Mouse (Mus musculus): ENCODE results near the gene Scnn1b. TPM values are rescaled to one million over a fixed set of nuclear protein-coding genes. Genes with fewer than 3 reads are reported as not detected.

Scnn1b gene
- total and polyA plus RNA-seq, 2 experiments from 2014 or later, result 0.54 to 0.67 TPM

DNA sequence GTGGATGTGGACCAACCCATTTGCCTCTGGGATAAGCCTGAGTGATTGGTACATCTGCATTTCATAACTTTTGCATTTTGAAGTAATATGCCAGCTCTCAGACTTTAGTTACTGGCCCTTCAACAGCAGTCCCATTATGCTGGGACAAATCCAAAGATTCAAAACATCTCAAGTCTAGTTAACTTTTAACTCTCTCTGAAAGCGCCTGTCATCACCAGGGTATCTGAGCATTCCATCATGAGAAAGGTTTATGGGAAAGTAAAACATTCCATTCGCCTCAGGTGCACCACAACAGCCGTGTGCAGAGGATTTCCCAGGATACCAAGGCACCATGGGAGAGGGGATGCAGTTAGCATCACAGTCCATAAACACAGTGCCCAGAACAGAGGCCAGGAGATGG, 76.8 kb downstream of the Scnn1b start:
- H3K27ac ChIP-seq (ENCODE audit: low read depth, low read length), result no peak overlapping the region
- no peak overlapping the region for H3K4me2 ChIP-seq (ENCODE audit: low read depth)
- H3K9ac ChIP-seq, result no peak overlapping the region
- H3K4me3 ChIP-seq (ENCODE audit: low read depth, low read length), result no peak overlapping the region
- TF ChIP-seq CTCF (IDR thresholded peaks at IDR 0.05; ENCODE audit: low read depth), result no peak
- H3K9me3 ChIP-seq (ENCODE audit: low read length), result no peaks in the 10 kb centered on the region
- peaks cover 4% of the 10 kb centered on the region; the same call in 1 of the 2 replicates for H3K36me3 ChIP-seq (ENCODE audit: insufficient read depth)
- WGBS, result 91% methylated on average over 3 of the region's 3 CpGs
- no peaks in the 10 kb centered on the region for H3K27me3 ChIP-seq (ENCODE audit: insufficient read depth, low read length)
- ATAC-seq (no peak), DNase-seq (no peak)
- H3K4me1 ChIP-seq (ENCODE audit: insufficient read depth), result no peaks in the 10 kb centered on the region

DNA sequence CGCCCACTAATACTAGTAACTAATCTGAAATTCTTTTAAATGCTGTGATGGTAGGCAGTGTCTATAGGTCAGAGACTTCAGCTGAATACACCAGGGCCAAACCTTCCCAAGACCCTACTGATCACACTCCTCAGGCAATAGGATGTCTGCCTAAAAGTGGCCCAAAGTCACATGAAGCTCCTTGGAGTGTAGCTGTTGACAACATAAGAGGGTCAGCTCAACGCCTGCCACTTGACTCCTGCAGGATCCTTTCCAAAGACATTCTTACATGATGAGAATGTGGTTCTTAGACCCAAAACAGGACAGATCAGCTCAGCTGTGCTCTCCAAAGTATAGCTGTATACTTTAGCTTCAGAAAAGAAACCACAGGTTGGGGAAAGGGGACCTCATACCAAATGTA, 77.5 kb downstream of the Scnn1b start:
- no peak for DNase-seq
- no peak overlapping the region for H3K27ac ChIP-seq (ENCODE audit: low read depth, low read length)
- no peaks in the 10 kb centered on the region for H3K27me3 ChIP-seq (ENCODE audit: insufficient read depth, low read length)
- 97% methylated on average over 2 of the region's 2 CpGs for WGBS
- H3K4me3 ChIP-seq (ENCODE audit: low read depth, low read length), result no peak overlapping the region
- no peaks in the 10 kb centered on the region for H3K9me3 ChIP-seq (ENCODE audit: low read length)
- ATAC-seq, result no peak
- H3K4me2 ChIP-seq (ENCODE audit: low read depth), result no peak overlapping the region
- H3K9ac ChIP-seq, result no peak overlapping the region
- TF ChIP-seq CTCF (IDR thresholded peaks at IDR 0.05; ENCODE audit: low read depth), result no peak
- H3K4me1 ChIP-seq (ENCODE audit: insufficient read depth), result no peaks in the 10 kb centered on the region
- H3K36me3 ChIP-seq (ENCODE audit: insufficient read depth), result peaks cover 4% of the 10 kb centered on the region; the same call in 1 of the 2 replicates

DNA sequence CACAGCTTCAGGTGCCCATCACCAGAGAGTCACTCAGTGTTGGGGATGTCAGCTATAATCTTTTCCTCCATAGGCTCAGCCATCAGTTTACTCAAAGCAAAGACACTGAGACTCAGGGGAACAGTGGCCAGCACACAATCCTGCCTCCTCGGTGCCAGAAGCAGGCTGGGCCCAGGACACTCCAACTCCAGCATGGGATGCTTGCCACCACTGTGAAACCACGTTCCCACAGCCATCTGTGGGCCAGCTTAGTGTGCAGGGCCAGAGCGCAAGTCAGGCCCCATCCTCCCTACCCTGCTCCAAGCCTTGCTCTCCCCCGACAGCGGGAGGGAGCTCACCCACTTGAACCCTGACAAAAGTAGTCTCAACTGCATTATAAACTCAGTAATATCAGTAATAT, 81.4 kb downstream of the Scnn1b start:
- no peak for DNase-seq

DNA sequence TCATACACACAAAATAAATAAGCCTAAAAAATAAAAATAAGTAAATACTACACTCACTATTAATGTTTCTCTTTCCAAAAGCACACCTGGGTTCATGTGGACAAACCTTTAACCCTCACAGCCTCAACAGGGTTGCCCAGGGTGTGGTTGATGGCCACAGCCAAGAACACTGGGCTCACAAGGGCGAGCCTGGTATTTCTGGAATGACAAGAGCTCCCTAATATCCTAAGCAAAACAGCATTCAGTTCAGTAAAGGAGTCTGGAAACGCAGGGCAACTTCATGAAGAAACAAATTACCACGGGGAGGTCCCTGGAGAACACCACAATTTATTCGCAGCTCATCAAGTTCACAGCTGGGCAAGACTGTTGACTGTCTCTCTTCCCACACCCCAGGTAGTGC, 82.7 kb downstream of the Scnn1b start:
- DNase-seq, result no peak

More for the DNA sequence above, 81.4 kb downstream of the Scnn1b start:
- no peak overlapping the region for H3K4me3 ChIP-seq (ENCODE audit: low read depth, low read length)
- ATAC-seq, result no peak
- no peaks in the 10 kb centered on the region for H3K9me3 ChIP-seq (ENCODE audit: low read length)
- H3K4me2 ChIP-seq (ENCODE audit: low read depth), result no peak overlapping the region
- no peaks in the 10 kb centered on the region for H3K27me3 ChIP-seq (ENCODE audit: insufficient read depth, low read length)
- 76% methylated on average over 5 of the region's 5 CpGs for WGBS
- no peak for TF ChIP-seq CTCF (IDR thresholded peaks at IDR 0.05; ENCODE audit: low read depth)
- H3K27ac ChIP-seq (ENCODE audit: low read depth, low read length), result no peak overlapping the region
- H3K36me3 ChIP-seq (ENCODE audit: insufficient read depth), result peaks cover 4% of the 10 kb centered on the region; the same call in 1 of the 2 replicates
- H3K9ac ChIP-seq, result no peak overlapping the region
- H3K4me1 ChIP-seq (ENCODE audit: insufficient read depth), result no peaks in the 10 kb centered on the region

DNA sequence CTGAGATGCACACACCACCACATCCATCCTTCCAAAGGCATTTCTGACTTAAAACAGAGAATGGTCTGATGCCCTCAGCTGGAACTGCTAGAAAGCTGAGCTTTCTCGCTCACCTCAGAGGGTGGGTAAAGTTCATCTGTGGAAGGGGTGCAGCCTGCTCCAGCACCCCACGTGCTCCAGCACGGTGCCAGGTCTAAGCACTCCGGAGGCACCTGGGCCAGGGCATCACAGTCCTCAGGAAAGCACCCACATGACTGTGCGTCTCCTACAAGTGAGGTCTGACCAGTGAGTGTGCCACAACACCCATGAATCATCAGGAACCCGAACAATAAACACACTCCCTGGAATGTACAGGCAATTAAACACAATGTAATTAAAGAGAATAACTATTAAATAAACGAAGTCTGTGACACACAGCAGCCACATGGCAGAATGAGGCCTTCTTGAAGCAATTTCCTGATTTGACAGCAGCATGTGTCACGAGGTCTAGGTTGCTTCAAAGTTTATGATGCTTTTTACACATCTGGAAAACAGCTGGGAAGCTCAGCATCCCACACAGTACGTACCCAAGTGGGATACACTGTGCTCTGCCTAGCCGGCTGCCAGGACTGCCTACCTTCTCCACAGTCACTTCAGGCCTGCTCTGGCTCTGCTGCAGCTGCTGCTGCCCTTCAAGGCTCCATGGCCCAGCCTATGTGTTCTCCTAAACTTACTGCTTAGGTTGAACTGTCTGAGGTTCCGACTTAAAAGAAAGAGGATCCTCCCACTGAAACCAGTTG, 90.2 kb downstream of the Scnn1b start:
- Histone ChIP-seq H3K9me3 (ENCODE audit: low read length) (no peaks in the 10 kb centered on the region), H3K4me2 (ENCODE audit: low read depth) (no peak overlapping the region), H3K27me3 (ENCODE audit: insufficient read depth, low read length) (no peaks in the 10 kb centered on the region), H3K36me3 (ENCODE audit: insufficient read depth) (peaks cover 11% of the 10 kb centered on the region), H3K27ac (ENCODE audit: low read depth, low read length) (no peak overlapping the region), H3K4me1 (ENCODE audit: insufficient read depth) (no peaks in the 10 kb centered on the region), H3K9ac (no peak overlapping the region), H3K4me3 (ENCODE audit: low read depth, low read length) (no peak overlapping the region)
- ATAC-seq (no peak), DNase-seq (no peak)
- 87% methylated on average over 11 of the region's 11 CpGs for WGBS
- TF ChIP-seq CTCF (IDR thresholded peaks at IDR 0.05; ENCODE audit: low read depth), result no peak

More for the DNA sequence above, 82.7 kb downstream of the Scnn1b start:
- no peak for ATAC-seq
- no peak overlapping the region for H3K9ac ChIP-seq
- H3K27ac ChIP-seq (ENCODE audit: low read depth, low read length), result no peak overlapping the region
- H3K4me2 ChIP-seq (ENCODE audit: low read depth), result no peak overlapping the region
- H3K36me3 ChIP-seq (ENCODE audit: insufficient read depth), result peaks cover 4% of the 10 kb centered on the region; the same call in 1 of the 2 replicates
- no peak for TF ChIP-seq CTCF (IDR thresholded peaks at IDR 0.05; ENCODE audit: low read depth)
- no peaks in the 10 kb centered on the region for H3K4me1 ChIP-seq (ENCODE audit: insufficient read depth)
- H3K27me3 ChIP-seq (ENCODE audit: insufficient read depth, low read length), result no peaks in the 10 kb centered on the region
- no peak overlapping the region for H3K4me3 ChIP-seq (ENCODE audit: low read depth, low read length)
- WGBS, result 80% methylated on average over 4 of the region's 4 CpGs
- no peaks in the 10 kb centered on the region for H3K9me3 ChIP-seq (ENCODE audit: low read length)

DNA sequence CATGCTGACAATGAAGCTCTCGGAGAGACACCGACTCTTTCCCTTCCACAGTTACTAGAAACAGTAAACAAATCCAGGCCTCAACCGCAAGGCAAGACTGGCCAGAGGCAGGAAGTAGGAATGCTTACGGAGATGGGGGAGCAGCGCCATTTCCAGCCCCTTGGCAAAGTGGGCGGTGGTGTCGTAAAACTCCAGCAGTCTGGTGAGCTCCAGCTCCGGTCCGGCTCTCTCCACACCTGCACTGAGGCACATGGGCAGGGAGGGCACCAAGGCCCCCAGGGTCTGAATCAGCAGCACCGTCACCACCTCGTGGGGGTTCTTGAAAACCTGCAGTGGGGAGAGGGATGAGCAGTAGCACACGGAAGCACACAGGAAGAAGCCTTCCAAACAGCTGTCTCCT, 91.0 kb downstream of the Scnn1b start:
- Histone ChIP-seq H3K27me3 (ENCODE audit: insufficient read depth, low read length) (no peaks in the 10 kb centered on the region), H3K4me1 (ENCODE audit: insufficient read depth) (no peaks in the 10 kb centered on the region), H3K9ac (no peak overlapping the region), H3K36me3 (ENCODE audit: insufficient read depth) (peaks cover 14% of the 10 kb centered on the region), H3K4me3 (ENCODE audit: low read depth, low read length) (no peak overlapping the region), H3K9me3 (ENCODE audit: low read length) (no peaks in the 10 kb centered on the region), H3K4me2 (ENCODE audit: low read depth) (no peak overlapping the region), H3K27ac (ENCODE audit: low read depth, low read length) (no peak overlapping the region)
- DNase-seq (no peak), ATAC-seq (no peak)
- TF ChIP-seq CTCF (IDR thresholded peaks at IDR 0.05; ENCODE audit: low read depth), result no peak
- 93% methylated on average over 12 of the region's 12 CpGs for WGBS

DNA sequence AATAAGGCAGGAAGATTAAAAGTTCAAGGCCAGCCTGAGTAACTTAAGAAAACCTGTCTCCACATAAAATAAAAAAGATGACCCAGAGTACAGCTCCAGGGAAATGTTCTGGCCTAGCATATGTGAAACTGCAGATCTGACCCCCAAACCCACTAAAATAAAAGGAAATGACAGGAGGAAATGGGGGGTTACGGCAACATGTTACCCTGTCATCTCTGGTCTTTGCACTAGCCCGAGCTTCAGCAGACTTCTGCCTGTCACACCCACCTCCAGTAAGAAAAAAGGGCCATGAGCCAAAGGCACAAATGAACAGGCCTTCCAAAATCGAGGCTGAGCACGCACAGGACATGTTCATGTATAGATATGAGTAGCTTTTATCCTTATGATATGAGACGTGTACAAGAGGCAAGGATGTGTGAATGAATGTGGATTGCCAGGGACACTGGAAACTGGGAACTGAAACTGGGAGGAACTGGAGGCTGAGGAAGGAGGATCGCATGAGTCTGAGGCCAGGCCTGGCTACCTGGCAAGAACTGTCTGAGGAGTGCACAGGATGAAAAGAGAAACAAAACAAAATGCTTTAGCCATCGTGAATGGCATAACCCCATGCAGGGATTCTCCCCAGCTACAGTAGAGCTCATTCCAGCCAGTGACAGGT, 97.2 kb downstream of the Scnn1b start:
- no peak for ATAC-seq
- no peaks in the 10 kb centered on the region for H3K9me3 ChIP-seq (ENCODE audit: low read length)
- no peak overlapping the region for H3K27ac ChIP-seq (ENCODE audit: low read depth, low read length)
- no peak overlapping the region for H3K4me2 ChIP-seq (ENCODE audit: low read depth)
- H3K4me1 ChIP-seq (ENCODE audit: insufficient read depth), result no peaks in the 10 kb centered on the region
- 88% methylated on average over 7 of the region's 7 CpGs for WGBS
- H3K36me3 ChIP-seq (ENCODE audit: insufficient read depth), result peaks cover 5% of the 10 kb centered on the region; the same call in 1 of the 2 replicates
- H3K4me3 ChIP-seq (ENCODE audit: low read depth, low read length), result no peak overlapping the region
- DNase-seq, result no peak
- TF ChIP-seq CTCF (IDR thresholded peaks at IDR 0.05; ENCODE audit: low read depth), result no peak
- no peak overlapping the region for H3K9ac ChIP-seq
- no peaks in the 10 kb centered on the region for H3K27me3 ChIP-seq (ENCODE audit: insufficient read depth, low read length)

Measured in forebrain, postnatal 0 days (tissue).